Mouse (Mus musculus) mesoderm, embryonic 11.5 days (tissue): ENCODE data around the gene Car14.
"Not testable (repeated sequence)": the region's sequence is repeated elsewhere in the genome, so short reads cannot be mapped to it uniquely, and the experiment has no call there.

Source experiments
- DNase-seq: peaks from one replicate; pipeline ENCODE4 v3.0.0-alpha.2; 2012; ENCODE audit warnings: low read depth, low spot score

Gene Car14

GRCm38 (mm10) chr3:95857050-95857449, 47.4 kb downstream of the Car14 start:
- not testable (repeated sequence) for DNase-seq

DNA sequence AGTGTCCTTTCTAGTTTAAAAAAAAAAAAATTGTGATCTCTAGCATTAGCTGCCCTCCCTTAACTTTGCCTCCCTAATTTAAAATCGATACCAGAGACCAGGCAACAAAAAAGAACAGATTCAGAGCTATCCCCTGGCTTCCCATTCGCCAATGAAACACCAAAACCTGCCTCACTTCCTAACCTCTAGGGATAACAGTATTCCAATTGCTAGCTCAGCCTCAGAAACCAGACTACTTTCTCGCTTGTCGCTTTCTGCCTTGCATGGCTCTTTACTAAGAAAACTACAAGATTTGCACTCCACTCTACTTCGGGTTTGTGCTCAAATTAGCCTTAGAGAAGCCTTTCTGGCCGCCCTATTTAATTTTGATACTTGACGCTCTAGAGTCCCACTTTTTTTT, 48.4 kb downstream of the Car14 start:
- DNase-seq, result no peak

GRCm38 (mm10) chr3:95855502-95856089, 48.9 kb downstream of the Car14 start, which contains the start of gene Prpf3:
Gene Prpf3, minus strand, starts transcription at chr3:95855885.
- DNase-seq, result peak; percentile 94

DNA sequence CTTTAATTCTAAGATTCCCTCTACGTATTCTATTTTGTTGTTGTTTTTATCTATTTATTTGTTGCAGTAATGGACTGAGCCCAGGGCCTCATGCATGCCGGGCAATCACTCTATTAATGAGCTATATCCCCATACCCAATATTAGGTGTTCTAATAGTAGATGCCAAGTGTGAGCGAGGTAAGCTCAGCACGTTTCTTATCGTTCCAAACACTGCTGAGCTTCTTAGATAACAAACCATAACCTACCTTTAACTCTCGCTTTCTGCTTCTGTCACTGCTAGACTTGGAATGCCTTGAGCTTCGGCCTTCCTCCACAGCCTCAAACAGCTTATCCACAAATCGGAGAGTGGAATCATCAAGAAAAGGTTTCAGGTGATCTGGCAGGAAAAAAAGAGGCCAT, 53.2 kb downstream of the Car14 start:
- no peak for DNase-seq

DNA sequence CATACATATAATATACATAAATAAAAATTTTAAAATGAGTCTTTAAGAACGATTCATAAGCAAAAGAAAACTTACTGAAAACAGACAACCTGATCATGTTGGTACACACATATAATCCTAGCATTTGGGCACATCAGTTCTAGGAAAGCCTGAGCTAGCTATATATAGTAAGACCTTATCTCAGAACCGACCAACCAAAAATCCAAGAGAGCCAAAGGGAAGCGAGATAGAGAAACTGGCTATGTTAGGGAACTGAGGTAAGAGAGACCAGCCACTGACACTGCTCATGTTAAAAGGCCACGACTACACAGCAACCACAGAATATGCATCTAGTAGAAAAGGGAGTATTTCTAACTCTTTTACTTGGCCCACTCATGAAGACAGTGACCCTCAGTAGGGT, 53.9 kb downstream of the Car14 start:
- DNase-seq, result no peak
